Mouse (Mus musculus) adrenal gland (tissue): ENCODE results near the gene Gatd1.

Source experiments
- intact Hi-C: fragments of 180-260 bp; cut with DNase I; formaldehyde crosslinking; loops from one replicate; pipeline ENCODE4 v1.15.1; 2025

Gene Gatd1

GRCm38 (mm10) chr7:141392552-141393222, 21.2 kb downstream of the Gatd1 start:
- intact Hi-C loops = no loop called here

DNA sequence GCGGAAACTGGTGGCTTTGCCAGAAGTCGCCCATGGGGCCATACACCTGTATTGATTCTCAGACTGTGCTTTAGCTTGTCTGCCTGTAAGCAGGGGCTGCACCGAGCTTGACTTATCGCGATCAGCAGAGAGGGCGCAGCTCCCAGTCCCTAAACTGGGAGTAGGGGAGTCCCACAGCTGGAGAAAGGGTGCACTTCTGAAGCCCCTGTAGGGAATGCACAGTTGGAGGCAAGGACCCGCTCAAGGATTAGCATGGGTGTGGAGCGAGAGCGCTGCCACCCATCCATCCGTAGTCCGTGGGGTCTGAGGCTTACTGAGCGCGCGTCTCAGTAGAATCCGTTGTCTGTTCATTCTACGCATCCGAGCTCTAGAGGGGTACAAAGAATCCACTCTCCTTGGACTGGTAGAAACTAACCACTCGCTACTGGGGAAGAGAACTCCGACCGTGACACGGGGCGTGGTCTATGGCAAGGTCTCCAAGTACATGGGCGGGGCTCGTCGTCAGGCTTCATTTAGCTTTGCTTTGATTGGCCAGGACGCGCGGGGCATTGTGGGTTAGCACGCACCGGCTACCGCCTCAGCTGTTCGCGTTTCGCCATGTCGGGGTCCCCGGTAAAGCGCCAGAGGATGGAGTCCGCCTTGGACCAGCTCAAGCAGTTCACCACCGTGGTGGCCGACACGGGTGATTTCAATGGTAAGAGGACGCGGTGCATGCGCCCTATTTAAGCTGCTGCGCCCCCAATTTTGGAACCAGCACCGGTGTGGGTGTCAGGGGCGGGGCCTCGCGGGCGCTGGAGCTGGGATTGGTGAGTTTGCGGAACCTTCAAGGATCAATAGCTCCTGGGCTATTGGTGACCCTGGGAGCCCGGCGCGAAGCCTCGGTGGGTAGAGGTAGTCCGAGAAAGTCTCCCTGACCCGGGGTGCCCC, 22.0 kb downstream of the Gatd1 start, which contains the start of gene Taldo1:
TSS of gene Taldo1 (plus strand) at position 575 of the 927 bp plus-strand sequence.
- intact Hi-C loops = no loop called here

DNA sequence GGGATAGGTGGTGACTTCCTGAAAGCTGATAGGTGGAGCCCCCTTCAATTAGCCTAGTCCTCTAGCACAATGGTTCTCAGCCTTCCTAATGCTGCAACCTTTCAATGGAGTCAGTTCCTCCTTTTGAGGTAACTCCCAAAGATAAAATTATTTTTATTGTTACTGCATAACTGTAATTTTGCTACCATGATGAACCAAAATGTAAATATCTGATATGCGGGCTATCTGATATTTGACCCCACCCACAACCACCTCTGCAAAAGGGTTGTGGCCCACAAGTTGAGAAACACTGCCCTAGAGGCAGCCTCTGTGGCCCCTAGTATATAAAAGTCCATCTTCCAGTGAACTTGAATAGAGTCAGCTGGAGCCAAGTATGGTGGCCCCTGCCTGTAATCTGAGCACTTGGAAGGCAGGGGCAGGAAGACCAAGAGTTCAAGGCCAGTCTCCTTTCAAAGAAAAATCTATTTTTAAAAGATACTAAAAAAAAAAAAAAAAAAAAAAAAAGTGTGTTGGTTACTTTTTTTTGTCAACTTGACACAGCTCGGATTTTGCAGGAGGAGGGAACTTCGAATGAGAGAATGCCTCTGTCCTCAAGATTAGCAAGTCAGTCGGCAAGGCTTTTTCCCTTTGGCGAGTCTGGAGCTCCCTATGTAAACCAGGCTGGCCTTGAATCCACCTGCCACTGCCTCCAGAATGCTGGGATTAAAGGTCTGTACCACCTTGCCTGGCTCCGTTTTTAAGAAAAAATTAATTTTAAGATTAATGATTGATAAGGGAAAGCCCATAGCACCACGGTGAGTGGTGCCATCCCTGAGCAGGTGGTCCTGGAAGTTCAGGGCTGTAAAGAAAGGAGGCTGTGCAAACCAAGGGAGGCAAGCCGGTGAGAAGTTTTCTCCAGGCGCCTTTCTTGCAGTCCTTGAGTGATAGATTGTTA, 23.3 kb downstream of the Gatd1 start:
- intact Hi-C loops = no loop called here

GRCm38 (mm10) chr7:141388487-141389109, 25.3 kb downstream of the Gatd1 start:
- intact Hi-C loops = no loop called here

GRCm38 (mm10) chr7:141387807-141388486, 26.0 kb downstream of the Gatd1 start:
- intact Hi-C loops = no loop called here

DNA sequence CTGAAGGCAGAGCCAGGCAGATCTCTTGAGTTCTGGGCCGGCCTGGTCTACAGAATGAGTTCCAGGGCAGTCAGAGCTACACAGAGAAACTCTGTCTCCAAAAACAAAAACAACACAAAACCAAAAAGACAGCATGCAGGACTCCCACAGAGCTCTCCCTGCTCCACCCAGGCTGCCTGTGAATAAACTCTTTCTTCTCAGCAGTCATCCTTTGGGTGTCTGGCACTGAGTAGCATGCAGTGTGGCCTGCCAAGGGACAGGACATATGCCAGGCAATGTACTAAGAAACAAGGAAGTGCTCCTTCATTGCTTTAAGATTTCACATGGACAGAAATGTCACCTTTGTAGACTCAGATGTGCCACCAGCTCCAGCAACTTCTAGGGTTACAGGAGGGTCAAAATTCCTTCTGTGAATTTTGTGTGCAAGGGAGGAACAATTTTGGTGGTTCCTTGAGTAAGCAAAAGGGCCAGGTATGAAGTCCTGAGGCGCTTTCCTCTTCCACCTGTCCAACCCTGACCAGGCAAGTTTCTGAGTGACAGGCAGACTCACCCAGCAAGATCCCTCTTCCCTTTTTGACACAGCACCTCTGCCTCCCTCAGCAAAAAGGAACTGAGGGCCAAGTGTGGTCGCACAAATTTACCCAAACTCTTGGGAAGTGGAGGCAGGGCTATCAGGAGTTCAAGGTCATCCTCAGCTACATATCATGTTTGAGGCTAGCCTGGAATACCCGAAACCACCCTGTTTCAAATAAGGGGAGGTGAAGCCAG, 32.7 kb downstream of the Gatd1 start:
- intact Hi-C loops = no loop called here

- intact Hi-C loops = no loop called here
Measured at GRCm38 (mm10) chr7:141379584-141379983, 34.4 kb downstream of the Gatd1 start.

GRCm38 (mm10) chr7:141374399-141374798, 39.5 kb downstream of the Gatd1 start:
- intact Hi-C loops = loop anchor here (5.0 kb wide), 1 partner anchor 1257 kb away; the partner anchor contains the start of genes Echs1 and Paox

GRCm38 (mm10) chr7:141373611-141374010, 40.3 kb downstream of the Gatd1 start:
- intact Hi-C loops = loop anchor here (5.0 kb wide), 1 partner anchor 1256 kb away; the partner anchor contains the start of genes Echs1 and Paox

DNA sequence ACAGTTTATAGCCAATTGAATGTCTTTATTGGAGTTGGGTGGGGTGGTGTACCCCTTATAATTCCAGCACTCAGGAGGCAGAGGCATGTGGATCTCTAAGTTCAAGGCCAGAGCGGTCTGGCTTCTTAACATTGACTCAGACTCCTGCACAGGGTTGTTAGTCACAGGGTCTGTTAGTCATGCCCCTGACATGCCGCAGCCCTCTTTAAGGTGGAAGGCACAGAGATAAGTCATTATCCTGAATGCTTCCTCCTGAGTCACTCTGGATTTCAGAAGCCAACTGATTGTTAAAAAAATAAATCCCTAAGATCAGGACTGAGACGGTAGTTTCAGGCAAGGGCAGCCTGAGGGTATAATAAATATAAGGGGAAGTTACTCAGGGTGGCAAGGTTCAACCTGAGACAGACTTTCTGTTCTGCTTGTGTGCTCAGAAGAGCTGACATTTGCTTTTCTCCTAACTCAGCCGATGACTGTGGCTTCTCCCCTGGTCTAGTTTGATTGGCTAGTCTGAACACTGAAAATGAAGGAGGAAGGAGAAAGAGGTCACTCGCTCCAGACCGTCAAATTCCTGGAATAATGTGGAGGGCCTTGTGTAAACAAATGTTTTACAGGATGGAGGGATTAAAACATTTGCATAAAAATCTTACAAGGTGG, 41.9 kb downstream of the Gatd1 start:
- intact Hi-C loops = loop anchor here (5.0 kb wide), 1 partner anchor 1255 kb away; the partner anchor contains the start of genes Echs1 and Paox

DNA sequence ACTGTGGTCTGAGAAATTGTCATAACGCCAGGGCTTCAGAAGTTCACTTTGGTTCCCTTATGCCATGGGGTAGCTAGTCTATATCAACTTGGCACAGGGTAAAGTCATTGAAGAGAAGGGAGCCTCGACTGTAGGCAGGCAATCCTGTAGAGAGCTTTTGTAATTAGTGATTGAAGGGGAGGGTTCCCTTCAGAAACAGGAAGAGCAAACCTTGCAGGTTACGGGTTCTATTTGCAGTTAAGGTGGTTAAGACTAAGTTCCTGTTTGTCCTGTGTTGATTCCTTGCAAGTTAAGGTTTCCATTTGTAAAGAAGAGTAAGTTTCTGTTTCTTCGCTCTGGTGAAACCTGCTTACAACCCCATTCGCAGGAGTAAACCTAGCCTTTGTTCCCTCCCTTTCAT, 44.0 kb downstream of the Gatd1 start:
- intact Hi-C loops = loop anchor here (5.0 to 10.0 kb wide), 3 partner anchors 105 to 1253 kb away; partner anchors contain the start of genes Echs1, Irf7 and Paox

- intact Hi-C loops = loop anchor here (10.0 kb wide), 2 partner anchors 103 to 273 kb away; partner anchors contain the start of gene Irf7
Measured at GRCm38 (mm10) chr7:141367358-141367757, 46.6 kb downstream of the Gatd1 start.

DNA sequence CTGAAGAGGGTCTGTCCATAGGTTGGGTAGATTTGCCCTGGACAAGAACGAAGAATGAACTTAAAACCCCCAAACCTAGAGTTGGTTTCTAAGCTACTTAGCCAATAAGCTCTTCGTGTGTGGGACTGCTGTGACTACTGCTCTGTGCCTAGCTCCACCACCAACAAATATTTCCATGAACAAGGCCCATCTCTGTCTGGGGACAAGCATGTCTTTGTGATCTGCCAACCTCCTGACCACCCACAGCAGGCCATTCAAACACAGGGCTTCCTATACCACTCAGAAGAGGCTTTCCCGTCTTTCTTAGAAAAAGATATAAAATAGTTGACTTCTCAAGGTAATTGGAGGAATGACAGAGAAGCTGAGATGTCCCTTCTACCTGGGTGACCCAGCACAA, 48.9 kb downstream of the Gatd1 start:
- intact Hi-C loops = loop anchor here (10.0 kb wide), 2 partner anchors 100 to 270 kb away; partner anchors contain the start of gene Irf7

GRCm38 (mm10) chr7:141364349-141365048, 49.4 kb downstream of the Gatd1 start:
- intact Hi-C loops = loop anchor here (5.0 to 10.0 kb wide), 3 partner anchors 100 to 270 kb away; partner anchors contain the start of genes Irf7 and Phrf1

DNA sequence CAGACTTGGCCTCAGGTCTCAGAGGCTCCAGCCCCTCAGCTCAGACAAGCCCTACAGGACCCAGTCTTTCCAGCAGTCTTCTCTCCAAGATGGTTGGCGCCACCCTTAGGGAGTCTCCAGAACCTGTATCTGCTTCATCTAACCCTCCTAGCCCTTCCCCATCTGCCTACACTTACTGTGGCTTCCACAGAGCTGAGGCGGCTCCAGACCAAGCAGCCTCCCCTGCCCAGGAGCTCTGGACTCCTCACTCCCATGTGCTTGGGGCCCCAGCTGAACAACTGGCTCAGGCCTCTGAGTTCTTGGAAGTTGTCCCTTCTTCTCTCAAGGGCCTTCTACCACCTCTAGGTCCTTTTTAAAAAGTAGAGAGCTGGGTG, 50.2 kb downstream of the Gatd1 start:
- intact Hi-C loops = loop anchor here (5.0 to 10.0 kb wide), 3 partner anchors 99 to 269 kb away; partner anchors contain the start of genes Irf7 and Phrf1

- intact Hi-C loops = loop anchor here (5.0 to 10.0 kb wide), 3 partner anchors 98 to 268 kb away; partner anchors contain the start of genes Irf7 and Phrf1
Measured at GRCm38 (mm10) chr7:141363106-141363751, 50.7 kb downstream of the Gatd1 start.

DNA sequence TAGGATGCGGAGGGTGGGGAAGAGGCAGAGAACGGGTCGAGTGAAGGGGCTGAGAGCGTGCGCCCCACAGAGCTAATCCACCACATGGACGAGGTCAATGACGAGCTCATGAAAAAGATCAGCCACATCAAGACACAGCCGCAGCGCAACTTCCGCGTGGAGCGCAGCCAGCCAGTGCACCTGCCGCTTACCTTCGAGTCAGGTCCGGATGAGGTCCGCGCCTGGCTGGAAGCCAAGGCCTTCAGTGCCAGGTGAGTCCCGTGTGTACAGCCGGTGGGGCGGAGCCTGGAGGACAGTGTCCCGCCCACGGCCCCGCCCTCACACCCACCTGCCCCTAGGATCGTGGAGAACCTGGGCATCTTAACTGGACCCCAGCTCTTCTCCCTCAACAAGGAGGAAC, 52.4 kb downstream of the Gatd1 start:
- intact Hi-C loops = loop anchor here (5.0 to 10.0 kb wide), 3 partner anchors 97 to 267 kb away; partner anchors contain the start of genes Irf7 and Phrf1
